Mouse (Mus musculus) midbrain, embryonic 14.5 days (tissue): ENCODE results near the gene Stx2. TPM values are rescaled to one million over a fixed set of nuclear protein-coding genes. Genes with fewer than 3 reads are reported as not detected.

Source experiments
- ATAC-seq: fragments of 200-750 bp; cut with Nextera tagmentation; 2 replicates; pipeline ENCODE4 v1.8.0; 2017; ENCODE audit warnings: moderate number of reproducible peaks, moderate library complexity; ENCODE audit not compliant: low FRiP score, low TSS enrichment
- DNase-seq: peaks from one replicate; pipeline ENCODE4 v3.0.0-alpha.2; 2015
- H3K27ac ChIP-seq: fragments of 300-500 bp; sonication (generic); replicated peaks from 2 replicates; pipeline ENCODE4 v1.5.1; 2014; ENCODE audit warnings: mild to moderate bottlenecking, low read depth, low read length, moderate library complexity
- H3K27me3 ChIP-seq: fragments of 300-500 bp; sonication (generic); 2 replicates; pipeline ENCODE4 v1.6.1; 2014; ENCODE audit warnings: low read length, control low read depth, mixed read lengths; ENCODE audit not compliant: control insufficient read depth, insufficient read depth
- H3K36me3 ChIP-seq: fragments of 300-500 bp; sonication (generic); 2 replicates; pipeline ENCODE4 v1.6.1; 2014; ENCODE audit warnings: low read length, control low read depth; ENCODE audit not compliant: control insufficient read depth, insufficient read depth
- H3K4me1 ChIP-seq: fragments of 300-500 bp; sonication (generic); 2 replicates; pipeline ENCODE4 v1.6.1; 2014; ENCODE audit warnings: mild to moderate bottlenecking, antibody characterized with exemption, low read length, control low read depth; ENCODE audit not compliant: control insufficient read depth, insufficient read depth
- H3K4me2 ChIP-seq: fragments of 300-500 bp; sonication (generic); 2 replicates; pipeline ENCODE4 v1.6.1; 2014; ENCODE audit warnings: mild to moderate bottlenecking, low read length, moderate library complexity
- H3K4me3 ChIP-seq: fragments of 300-500 bp; sonication (generic); replicated peaks from 2 replicates; pipeline ENCODE4 v1.5.1; 2014; ENCODE audit warnings: low read depth, low read length
- H3K9ac ChIP-seq: fragments of 300-500 bp; sonication (generic); replicated peaks from 2 replicates; pipeline ENCODE4 v1.6.1; 2014; ENCODE audit warnings: mild to moderate bottlenecking, low read length, moderate library complexity
- H3K9me3 ChIP-seq: fragments of 300-500 bp; sonication (generic); 2 replicates; pipeline ENCODE4 v1.6.1; 2016; ENCODE audit warnings: low read length, control low read depth, mixed read lengths; ENCODE audit not compliant: control insufficient read depth
- WGBS: fragments of 180-500 bp; shearing (Covaris S2); extraction: QIAGEN DNeasy Blood & Tissue Kit; methylation state at CpG from one replicate; pipeline ENCODE4 v1.1.7; 2014; 5-methylcytosine and 5-hydroxymethylcytosine counted together
- polyA plus RNA-seq: library from polyadenylated mRNA; unstranded; fragments of >200 nt; fragmentation: Nextera tagmentation; extraction: Ambion mirVana; gene quantifications from 2 replicates; pipeline ENCODE4 v1.2.1, GENCODE M21; 2014

Gene Stx2
- polyA plus RNA-seq = 10.4 and 15.6 TPM in 2 replicates

GRCm38 (mm10) chr5:129008412-129008826, at the start of gene Stx2:
Stx2 (minus strand) TSS chr5:129008574.
- peak within 1 kb of the TSS; percentile 75 for H3K9ac ChIP-seq
- H3K4me2 ChIP-seq = peak within 1 kb of the TSS; percentile 88
- peaks cover 12% of the 10 kb centered on the region for H3K4me1 ChIP-seq
- peak within 1 kb of the TSS; percentile 14 for H3K27ac ChIP-seq
- peak within 1 kb of the TSS; percentile 66 for H3K4me3 ChIP-seq
- no peaks in the 10 kb centered on the region for H3K9me3 ChIP-seq
- ATAC-seq (peak; percentile 92), DNase-seq (peak; percentile 94)
- H3K27me3 ChIP-seq = no peaks in the 10 kb centered on the region
- WGBS = under 1% methylated on average over 37 of the region's 39 CpGs
- H3K36me3 ChIP-seq = peaks cover 6% of the 10 kb centered on the region; the same call in 1 of the 2 replicates

GRCm38 (mm10) chr5:129054675-129055284, 46.4 kb upstream of the Stx2 start:
- no peak overlapping the region for H3K4me3 ChIP-seq
- ATAC-seq (no peak), DNase-seq (no peak)
- no peak overlapping the region for H3K4me2 ChIP-seq
- H3K27me3 ChIP-seq = no peaks in the 10 kb centered on the region
- no peak overlapping the region for H3K27ac ChIP-seq
- H3K4me1 ChIP-seq = peaks cover 12% of the 10 kb centered on the region
- H3K36me3 ChIP-seq = no peaks in the 10 kb centered on the region
- no peaks in the 10 kb centered on the region for H3K9me3 ChIP-seq
- no peak overlapping the region for H3K9ac ChIP-seq
- 86% methylated on average over 9 of the region's 9 CpGs for WGBS

- H3K4me3 ChIP-seq = no peak overlapping the region
These were observed 44.4 kb upstream of the Stx2 start for GRCm38 (mm10) chr5:129052636-129053355.

GRCm38 (mm10) chr5:129051910-129052309, 43.5 kb upstream of the Stx2 start:
- no peak overlapping the region for H3K4me3 ChIP-seq
- H3K27me3 ChIP-seq = no peaks in the 10 kb centered on the region
- H3K4me1 ChIP-seq = peaks cover 20% of the 10 kb centered on the region
- H3K4me2 ChIP-seq = no peak overlapping the region
- DNase-seq (no peak), ATAC-seq (no peak)
- no peaks in the 10 kb centered on the region for H3K36me3 ChIP-seq
- H3K9me3 ChIP-seq = no peaks in the 10 kb centered on the region
- H3K9ac ChIP-seq = no peak overlapping the region
- no peak overlapping the region for H3K27ac ChIP-seq
- WGBS = 91% methylated on average over 3 of the region's 3 CpGs

More at GRCm38 (mm10) chr5:129052636-129053355, 44.4 kb upstream of the Stx2 start:
- H3K27ac ChIP-seq = peak overlapping the region; percentile 83
- peak overlapping the region; percentile 35 for H3K4me2 ChIP-seq
- no peaks in the 10 kb centered on the region for H3K27me3 ChIP-seq
- peaks cover 20% of the 10 kb centered on the region for H3K4me1 ChIP-seq
- H3K9ac ChIP-seq = peak overlapping the region; percentile 34
- no peaks in the 10 kb centered on the region for H3K9me3 ChIP-seq
- 10% methylated on average over 20 of the region's 20 CpGs for WGBS
- peak; percentile 74 for DNase-seq
- no peaks in the 10 kb centered on the region for H3K36me3 ChIP-seq
- ATAC-seq = peak; percentile 67; the same call in 1 of the 2 replicates

- WGBS = 46% methylated on average over 9 of the region's 9 CpGs
- ATAC-seq (no peak), DNase-seq (peak; percentile 83)
- no peak overlapping the region for H3K4me2 ChIP-seq
- no peaks in the 10 kb centered on the region for H3K9me3 ChIP-seq
- H3K4me3 ChIP-seq = no peak overlapping the region
- peaks cover 29% of the 10 kb centered on the region for H3K4me1 ChIP-seq
- no peak overlapping the region for H3K27ac ChIP-seq
- no peak overlapping the region for H3K9ac ChIP-seq
- no peaks in the 10 kb centered on the region for H3K36me3 ChIP-seq
- H3K27me3 ChIP-seq = no peaks in the 10 kb centered on the region
These were observed 41.0 kb upstream of the Stx2 start for GRCm38 (mm10) chr5:129049372-129049771.

GRCm38 (mm10) chr5:129045641-129046580, 37.5 kb upstream of the Stx2 start:
- H3K4me3 ChIP-seq = no peak overlapping the region
- H3K27me3 ChIP-seq = no peaks in the 10 kb centered on the region
- H3K9me3 ChIP-seq = no peaks in the 10 kb centered on the region
- H3K36me3 ChIP-seq = no peaks in the 10 kb centered on the region
- no peak overlapping the region for H3K9ac ChIP-seq
- peak overlapping the region; percentile 37 for H3K4me2 ChIP-seq
- DNase-seq = peak; percentile 75
- 11% methylated on average over 26 of the region's 26 CpGs for WGBS
- peak overlapping the region; percentile 79 for H3K27ac ChIP-seq
- ATAC-seq = no peak; the same call in 1 of the 2 replicates
- peaks cover 18% of the 10 kb centered on the region; the same call in 1 of the 2 replicates for H3K4me1 ChIP-seq

GRCm38 (mm10) chr5:129037739-129038138, 29.4 kb upstream of the Stx2 start:
- no peak overlapping the region for H3K9ac ChIP-seq
- 85% methylated on average over 7 of the region's 7 CpGs for WGBS
- no peaks in the 10 kb centered on the region for H3K36me3 ChIP-seq
- no peaks in the 10 kb centered on the region for H3K4me1 ChIP-seq
- H3K4me2 ChIP-seq = no peak overlapping the region
- no peak overlapping the region for H3K27ac ChIP-seq
- H3K4me3 ChIP-seq = no peak overlapping the region
- ATAC-seq (no peak), DNase-seq (no peak)
- no peaks in the 10 kb centered on the region for H3K27me3 ChIP-seq
- H3K9me3 ChIP-seq = no peaks in the 10 kb centered on the region

GRCm38 (mm10) chr5:129036678-129037077, 28.3 kb upstream of the Stx2 start:
- Histone ChIP-seq H3K4me2 (no peak overlapping the region), H3K36me3 (no peaks in the 10 kb centered on the region), H3K4me3 (no peak overlapping the region), H3K9me3 (no peaks in the 10 kb centered on the region), H3K9ac (no peak overlapping the region), H3K27ac (no peak overlapping the region), H3K27me3 (no peaks in the 10 kb centered on the region), H3K4me1 (no peaks in the 10 kb centered on the region)
- no peak for DNase-seq
- no peak for ATAC-seq
- 92% methylated on average over 5 of the region's 5 CpGs for WGBS
